Mouse (Mus musculus): ENCODE measurements around the gene Lactb.
A peak's percentile ranks its signal among the peaks of the same experiment; 100 is the strongest.

Gene Lactb

DNA sequence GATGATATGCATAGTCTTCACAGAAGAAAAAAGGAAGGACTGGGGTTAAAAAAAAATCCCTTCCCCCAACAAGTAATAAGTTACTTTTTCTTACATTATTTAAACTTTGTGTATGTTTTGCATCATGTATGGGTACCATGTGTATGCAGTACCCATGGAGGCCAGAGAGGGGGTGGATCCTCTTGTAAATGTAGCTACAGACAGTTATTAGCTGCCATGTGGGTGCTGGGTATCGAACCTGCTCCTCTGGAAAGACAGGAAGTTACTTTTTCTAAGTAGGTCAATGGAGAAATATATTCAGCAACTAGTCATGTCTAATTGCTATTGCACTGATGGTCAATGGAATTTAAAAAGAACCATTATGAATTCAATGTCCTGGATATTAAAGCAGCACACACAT is 3.2 kb upstream of the Lactb start:
- no peak for DNase-seq (ENCODE audit: low read depth)

GRCm38 (mm10) chr9:66977982-66978381 is 2.7 kb upstream of the Lactb start:
- DNase-seq (ENCODE audit: low read depth): no peak

DNA sequence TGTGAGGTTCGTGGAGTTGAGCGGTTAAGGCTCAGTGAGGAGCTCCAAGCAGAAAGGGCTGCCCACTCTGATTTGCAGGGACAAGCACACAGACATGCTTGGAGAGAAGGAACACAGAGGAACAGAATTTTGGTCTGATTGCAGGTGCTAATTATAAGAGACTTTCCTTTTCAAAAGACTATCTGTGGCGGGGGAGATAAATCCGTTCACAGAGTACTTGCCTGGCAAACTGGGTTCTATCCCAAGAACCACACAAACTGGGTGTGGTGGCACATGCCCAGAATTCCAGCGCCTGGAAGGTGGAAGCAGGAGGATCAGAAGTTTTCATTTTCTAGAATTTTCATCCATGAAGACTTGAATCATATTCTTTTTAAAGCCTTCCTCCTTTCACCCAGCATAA is 1.8 kb upstream of the Lactb start:
- no peak for DNase-seq (ENCODE audit: low read depth)

- DNase-seq (ENCODE audit: low read depth): peak; percentile 68
Observed at GRCm38 (mm10) chr9:66974721-66975225, 511 bp downstream of the Lactb start.

- no peak for DNase-seq (ENCODE audit: low read depth)
Observed at GRCm38 (mm10) chr9:66971116-66971515, 4.2 kb downstream of the Lactb start.

DNA sequence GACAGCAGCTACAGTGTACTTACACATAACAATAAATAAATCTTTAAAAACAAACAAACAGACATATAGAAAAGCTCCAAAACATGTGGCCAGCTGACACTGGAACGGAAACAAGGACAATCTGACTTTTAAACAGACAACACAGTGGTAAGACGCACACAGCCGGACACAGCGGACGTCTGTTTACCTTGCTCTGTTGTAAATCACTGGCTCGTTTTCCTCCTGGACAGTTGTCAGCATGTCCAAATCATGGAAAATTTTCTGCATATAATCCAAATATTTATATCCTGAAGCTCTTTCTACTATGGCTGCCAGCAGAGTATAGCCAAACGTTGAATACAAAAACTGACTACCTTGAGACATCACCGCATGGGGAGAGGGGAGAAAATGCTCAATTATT is 7.8 kb downstream of the Lactb start:
- DNase-seq (ENCODE audit: low read depth): no peak

GRCm38 (mm10) chr9:66961478-66961877 is 13.8 kb downstream of the Lactb start:
- no peak for DNase-seq (ENCODE audit: low read depth)

GRCm38 (mm10) chr9:66957451-66957850 is 17.8 kb downstream of the Lactb start:
- no peak for DNase-seq (ENCODE audit: low read depth)

- DNase-seq (ENCODE audit: low read depth): no peak
Observed at GRCm38 (mm10) chr9:66952886-66953285, 22.4 kb downstream of the Lactb start.

GRCm38 (mm10) chr9:66952321-66952720 is 23.0 kb downstream of the Lactb start:
- DNase-seq (ENCODE audit: low read depth): no peak

GRCm38 (mm10) chr9:66948536-66948935 is 26.7 kb downstream of the Lactb start:
- DNase-seq (ENCODE audit: low read depth): no peak

GRCm38 (mm10) chr9:66945647-66946641 is 29.3 kb downstream of the Lactb start, which contains the start of gene Rps27l:
Rps27l (plus strand) TSS chr9:66946086.
- peak; percentile 96 for DNase-seq (ENCODE audit: low read depth)

GRCm38 (mm10) chr9:66945161-66945560 is 30.1 kb downstream of the Lactb start:
- no peak for DNase-seq (ENCODE audit: low read depth)

DNA sequence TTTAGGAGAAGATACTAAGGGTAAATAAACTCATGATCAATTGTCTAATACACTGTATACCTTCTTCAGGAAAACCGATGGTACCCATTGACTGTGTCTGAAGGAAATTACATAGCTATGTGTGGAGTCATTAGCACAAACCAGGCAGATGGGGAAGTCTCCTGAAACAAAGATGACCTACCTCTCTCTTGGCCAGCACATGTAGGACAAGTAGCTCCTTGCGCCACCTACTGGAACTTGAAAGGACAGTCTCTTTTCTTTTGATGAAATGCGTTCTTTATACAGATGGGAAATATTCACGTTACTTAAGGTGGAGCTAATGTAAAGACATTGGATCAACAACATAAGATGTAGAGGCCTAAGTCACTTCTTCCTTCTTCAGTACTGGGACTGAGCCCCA is 36.4 kb downstream of the Lactb start:
- DNase-seq (ENCODE audit: low read depth): peak; percentile 73

DNA sequence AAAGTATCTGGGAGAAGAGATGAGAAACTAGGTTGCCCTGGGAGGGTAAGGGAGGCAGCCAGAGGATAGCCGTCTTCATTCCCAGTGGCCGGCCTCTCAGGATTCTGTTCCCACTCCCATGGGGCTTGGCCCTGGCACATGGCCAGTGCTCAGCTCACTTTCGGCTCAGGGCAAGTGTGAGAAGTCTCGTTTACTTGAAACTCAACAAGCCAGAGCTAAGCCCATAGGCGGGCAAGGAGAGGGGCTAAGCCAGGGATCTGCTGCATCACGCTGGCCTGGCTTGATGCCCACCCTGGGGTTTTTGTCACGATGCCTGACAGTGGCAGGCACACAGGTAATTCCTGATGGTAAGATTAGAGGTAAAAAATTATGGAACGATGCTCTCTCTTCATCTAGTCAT is 37.8 kb downstream of the Lactb start:
- no peak for DNase-seq (ENCODE audit: low read depth)

DNA sequence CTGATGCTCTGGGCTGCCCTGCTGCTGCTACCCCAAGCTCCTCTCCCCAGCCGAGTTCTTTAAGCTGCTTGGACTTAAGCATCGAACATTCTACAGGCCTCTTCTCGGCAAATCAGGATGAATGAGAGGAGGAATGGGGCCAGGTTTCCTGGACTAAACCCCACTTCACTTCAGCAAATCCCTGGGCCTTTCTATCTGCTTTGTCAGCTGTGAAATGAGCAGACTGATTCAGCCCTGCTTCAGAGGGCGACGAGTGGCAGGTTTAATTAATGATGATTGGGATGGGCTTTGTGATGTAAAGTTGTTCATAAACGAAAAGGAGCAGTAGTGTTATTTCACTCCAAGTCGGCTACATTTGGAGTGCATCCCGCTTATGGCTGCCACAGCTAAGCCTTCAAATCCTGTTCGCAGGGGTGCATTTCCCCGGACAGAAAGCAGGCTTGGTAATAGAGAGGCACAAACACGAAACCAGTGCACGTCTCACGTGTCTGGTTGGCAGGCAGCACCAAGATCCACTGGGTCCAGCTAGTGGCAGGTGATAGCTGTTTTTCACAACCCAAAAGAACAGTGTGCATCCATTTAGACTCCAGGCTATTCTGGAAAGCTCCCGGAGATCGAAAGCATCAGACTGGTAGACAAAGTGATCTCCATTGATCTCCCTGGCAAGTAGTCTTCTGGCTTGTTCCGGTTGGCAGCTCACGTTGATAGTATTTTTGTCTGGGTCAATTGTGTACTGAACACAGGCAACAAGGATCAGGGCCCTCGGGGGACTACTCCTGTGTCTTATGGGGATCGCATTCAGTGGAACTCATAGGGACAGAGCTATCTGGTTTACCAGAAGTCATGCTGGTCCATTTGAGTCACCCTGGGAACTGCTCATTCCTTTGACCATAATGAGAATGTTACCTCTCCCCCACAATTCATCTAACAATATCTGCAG is 41.1 kb downstream of the Lactb start:
- no peak for DNase-seq (ENCODE audit: low read depth)

DNA sequence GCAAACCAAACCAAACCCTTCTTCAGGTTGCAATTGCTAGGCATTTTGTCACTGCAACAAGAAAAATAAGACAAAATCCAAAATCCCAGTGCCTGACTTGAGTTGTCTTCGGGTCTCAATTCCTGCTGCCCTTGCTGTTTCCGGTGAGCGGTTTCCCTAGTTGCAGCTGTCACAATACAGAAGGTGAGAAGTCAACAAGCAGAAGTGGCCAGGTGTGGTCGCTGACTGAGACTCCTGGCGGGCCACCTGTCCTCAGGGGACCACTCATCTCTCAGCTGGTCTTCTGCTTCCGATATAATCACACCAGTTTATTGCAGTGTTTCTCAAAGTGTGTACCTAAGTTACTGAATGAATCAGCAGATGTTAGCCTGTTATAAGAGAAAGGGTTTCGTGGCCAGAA is 44.9 kb downstream of the Lactb start:
- no peak for DNase-seq (ENCODE audit: low read depth)

DNA sequence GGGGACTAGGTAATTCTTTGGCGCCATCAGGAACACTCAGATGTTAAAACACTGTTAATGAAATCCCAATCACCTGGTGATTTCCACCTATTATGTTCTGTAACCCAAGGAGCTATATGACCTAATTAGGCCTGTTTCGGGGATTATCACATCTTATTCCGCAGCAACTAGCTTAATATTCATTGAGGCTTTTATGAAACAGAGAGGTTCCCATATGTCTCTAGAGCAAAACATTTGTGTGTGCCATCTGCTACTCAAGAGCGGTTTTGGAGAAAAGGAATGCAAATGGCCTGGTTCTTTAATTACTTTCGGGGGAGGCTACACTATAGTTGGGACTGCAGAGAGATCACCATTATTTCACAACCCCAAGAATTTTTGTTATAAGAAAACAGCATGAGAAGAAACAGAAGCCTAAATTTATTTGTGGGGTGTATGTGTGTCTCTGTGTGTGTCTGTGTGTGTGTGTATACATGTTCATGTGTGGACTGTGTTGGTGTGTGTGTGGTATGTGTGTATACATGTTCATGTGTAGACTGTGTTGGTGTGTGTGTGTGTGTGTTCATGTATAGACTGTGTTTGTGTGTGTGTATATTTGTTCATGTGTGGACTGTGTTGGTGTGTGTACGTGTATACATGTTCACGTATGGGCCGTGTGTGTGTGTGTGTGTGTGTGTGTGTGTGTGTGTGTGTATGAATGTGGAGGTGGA is 47.4 kb downstream of the Lactb start:
- DNase-seq (ENCODE audit: low read depth): no peak

- DNase-seq (ENCODE audit: low read depth): no peak
Observed at GRCm38 (mm10) chr9:66925853-66926252, 49.4 kb downstream of the Lactb start.

DNA sequence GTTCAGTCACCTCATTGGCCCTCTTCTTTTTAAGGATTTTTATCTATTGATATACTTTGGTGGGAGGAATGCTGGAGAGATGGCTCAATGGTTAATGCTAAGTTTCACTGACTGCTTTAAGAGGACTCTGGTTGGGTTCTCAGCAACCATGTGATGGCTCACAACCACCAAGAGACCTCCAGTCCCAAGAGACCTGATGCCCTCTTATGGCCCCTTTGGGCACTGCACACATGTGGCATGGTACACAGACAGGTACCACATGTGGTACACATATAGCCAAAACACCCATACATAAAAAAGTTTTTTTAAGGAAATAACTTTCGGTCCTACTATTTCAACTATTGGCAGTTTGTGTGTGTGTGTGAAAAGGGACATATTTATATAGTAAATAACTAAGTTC is 53.2 kb downstream of the Lactb start:
- peak; percentile 27 for DNase-seq (ENCODE audit: low read depth)

GRCm38 (mm10) chr9:66920488-66921279 is 54.6 kb downstream of the Lactb start:
- DNase-seq (ENCODE audit: low read depth): peak; percentile 9

All from NIH3T3 (cell line).